Mouse (Mus musculus) lung, adult 18-20 months (tissue): ENCODE data around the gene Plscr1.

ENCODE experiments used
- DNase-seq, 2 experiments: peaks; one replicate each; pipeline ENCODE4 v3.0.0; 2022; ENCODE audit warnings: mixed read lengths in 2 of 2

Gene Plscr1

DNA sequence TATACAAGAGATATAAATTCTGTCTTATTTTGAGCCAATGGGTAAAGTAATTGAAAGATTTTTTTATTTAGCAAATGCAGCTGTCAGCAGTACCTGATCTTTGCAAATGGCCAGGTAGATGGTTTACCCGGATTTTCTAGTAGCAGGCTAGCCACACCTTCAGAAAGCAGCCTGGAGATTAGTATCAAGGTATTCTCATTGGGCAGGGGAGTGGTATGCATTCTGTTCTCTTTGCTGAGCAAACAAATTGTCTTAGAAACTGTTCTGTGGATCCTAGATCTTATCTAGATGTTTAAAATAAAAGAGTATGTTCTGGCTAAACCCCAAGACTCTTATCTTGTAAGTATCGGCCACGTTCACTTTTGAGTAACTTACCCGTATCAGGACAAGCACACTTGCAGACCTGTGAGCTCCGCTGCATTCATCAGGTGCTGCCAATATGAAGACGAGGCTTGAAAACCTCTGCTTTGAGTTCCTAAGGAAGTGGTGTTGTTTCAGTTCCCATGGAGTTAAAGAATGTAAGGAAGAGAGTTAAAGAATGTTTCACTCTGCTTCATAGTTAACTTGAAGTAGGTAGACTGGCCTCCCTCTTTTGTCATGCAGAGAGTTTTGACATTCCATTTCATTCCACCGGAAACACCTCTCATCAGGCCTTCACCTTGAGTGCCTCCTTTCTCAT is 11.1 kb downstream of the Plscr1 start:
- DNase-seq, result no peak

DNA sequence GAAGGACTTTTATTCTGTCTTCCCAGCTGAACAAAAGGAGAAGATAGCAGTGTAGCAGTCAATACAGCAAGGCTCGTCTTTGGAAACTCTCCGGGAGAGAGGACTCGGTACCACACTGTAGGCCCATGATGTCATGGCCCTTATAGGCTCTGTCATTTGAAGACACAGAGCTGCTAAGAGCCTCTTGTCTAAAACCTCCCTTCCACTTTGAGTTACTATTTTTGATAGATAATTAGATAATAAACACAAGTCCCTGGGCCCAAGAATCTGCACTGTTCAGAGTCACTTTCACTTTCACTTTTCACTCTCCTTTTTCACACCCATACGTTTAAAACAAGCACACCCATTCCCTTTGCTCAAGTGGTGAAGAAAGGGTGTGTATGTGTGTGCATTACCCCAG is 16.2 kb downstream of the Plscr1 start:
- DNase-seq, result no peak

DNA sequence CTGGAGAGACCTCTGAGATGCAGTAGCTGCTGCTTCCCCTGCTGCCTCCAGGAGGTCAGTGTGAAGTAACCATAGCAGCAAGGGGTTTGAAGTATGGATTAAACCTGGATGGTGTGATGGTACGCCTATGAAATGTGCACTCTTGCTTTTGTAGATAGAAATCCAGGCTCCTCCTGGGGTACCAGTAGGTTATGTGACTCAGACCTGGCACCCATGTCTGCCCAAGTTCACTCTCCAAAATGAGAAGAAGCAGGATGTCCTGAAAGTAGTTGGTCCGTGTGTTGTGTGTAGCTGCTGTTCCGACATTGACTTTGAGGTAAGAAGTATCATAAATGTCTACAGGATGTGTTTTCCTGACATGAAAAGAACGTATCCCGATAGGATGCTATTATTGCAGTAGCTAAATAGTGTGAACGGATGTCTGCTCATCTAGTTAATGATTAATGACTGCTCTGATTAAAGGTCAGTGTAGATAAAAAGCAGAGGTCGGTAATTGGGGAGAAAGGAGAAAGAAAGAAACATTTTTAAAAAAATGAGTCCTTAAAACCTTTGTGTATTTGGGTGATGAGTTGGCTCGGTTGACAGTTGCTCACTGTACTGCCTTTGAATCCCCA is 17.1 kb downstream of the Plscr1 start:
- DNase-seq, result no peak

DNA sequence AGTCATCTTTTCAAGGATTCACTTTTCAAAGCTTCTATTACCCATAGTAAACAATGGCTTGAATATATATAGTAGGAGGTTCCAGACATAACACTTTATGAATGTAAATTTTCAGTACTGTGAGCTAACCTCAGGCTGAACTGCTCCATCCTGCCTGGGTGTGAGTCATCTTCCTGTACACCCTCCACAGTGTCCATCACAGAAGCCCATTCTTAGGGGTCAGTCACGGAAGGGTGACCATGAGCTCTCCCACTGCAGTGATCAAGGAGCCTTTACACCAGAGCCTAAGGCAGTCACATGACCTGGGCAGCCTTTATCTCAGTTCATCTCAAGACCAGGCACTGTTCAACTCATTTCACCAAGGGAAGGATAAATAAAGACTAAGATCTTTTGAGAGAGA is 18.2 kb downstream of the Plscr1 start:
- no peak for DNase-seq

DNA sequence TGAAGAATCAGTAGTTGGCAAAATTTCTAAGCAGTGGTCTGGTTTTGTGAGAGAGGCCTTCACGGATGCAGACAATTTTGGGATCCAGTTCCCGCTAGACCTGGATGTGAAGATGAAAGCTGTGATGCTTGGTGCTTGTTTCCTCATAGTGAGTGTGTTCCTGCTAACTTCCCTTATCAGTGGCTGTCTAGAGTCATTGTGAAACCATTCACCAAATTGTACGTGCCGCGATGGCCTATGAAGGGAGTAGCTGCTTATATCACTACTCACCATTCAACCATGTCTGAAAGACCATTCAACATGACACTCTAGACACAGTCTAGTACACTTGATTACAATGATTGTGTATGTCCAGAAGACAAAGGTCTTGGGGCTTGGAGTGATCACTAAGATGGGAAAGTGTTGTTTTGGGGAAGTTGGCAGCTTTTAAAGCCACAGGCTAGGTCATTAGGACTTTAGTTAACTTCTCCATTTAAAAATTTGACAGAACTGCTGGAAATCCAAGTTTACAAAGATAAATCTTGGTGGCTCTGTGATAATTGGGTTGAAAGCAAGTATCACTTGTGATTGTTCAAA is 20.4 kb downstream of the Plscr1 start:
- DNase-seq, result no peak

DNA sequence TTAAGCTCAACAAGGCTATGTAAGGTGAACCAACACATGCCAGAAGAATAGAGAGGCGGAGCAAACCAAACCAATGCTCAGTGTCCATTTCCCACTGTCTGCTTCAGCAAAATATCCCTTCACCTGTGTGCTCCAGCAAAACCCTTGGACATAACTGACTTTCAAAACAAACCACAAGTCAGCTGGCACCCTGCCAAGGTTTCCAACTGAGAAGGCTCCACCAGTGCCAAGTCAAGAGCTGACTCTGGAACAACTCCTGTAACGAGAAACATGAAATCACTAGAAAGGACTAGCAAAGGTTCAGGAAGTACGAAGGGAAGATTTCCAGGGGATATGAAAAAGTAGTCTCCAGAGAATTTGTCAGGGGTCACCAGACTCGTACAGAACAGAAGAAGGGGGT is 21.4 kb downstream of the Plscr1 start:
- peak; percentile 82 to 86 for DNase-seq

DNA sequence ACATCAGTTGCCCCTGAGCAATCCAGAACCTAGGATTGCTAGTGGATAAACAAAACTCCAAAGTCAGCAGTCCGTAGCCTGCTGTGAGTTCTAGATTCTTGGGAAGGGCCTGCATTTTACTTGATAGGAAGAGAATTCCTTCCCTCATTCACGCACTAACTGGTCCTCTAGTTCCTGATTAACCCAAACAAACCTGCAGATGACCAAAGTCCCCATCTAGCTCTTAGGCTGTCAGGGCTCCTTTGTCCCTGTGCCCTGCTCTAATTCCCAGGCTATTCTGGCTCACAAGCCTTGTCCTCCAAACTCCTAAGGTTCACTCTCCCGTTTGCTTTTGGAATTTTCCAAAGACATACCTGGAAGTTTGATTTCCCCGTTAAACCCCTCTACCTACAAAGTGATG is 23.1 kb downstream of the Plscr1 start:
- no peak for DNase-seq

DNA sequence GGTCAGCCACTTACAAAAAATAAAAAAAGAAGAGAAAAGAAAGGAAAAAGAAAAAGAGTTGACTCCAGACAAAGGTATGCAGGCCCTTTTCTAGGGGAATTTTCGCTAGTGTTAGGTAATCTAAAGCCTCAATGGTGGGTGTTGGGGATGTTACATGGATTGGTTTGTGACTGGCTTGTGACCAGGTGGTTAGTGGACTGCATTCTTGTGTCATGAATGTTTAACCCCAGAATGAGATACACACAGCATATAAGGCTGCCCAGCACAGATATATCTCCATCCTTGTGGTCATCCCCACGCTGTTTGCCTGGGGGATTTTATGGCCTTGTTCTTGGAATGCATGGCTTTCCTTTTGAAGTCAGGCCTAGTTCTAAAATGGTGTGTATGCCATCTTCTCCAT is 23.7 kb downstream of the Plscr1 start:
- DNase-seq, result no peak

DNA sequence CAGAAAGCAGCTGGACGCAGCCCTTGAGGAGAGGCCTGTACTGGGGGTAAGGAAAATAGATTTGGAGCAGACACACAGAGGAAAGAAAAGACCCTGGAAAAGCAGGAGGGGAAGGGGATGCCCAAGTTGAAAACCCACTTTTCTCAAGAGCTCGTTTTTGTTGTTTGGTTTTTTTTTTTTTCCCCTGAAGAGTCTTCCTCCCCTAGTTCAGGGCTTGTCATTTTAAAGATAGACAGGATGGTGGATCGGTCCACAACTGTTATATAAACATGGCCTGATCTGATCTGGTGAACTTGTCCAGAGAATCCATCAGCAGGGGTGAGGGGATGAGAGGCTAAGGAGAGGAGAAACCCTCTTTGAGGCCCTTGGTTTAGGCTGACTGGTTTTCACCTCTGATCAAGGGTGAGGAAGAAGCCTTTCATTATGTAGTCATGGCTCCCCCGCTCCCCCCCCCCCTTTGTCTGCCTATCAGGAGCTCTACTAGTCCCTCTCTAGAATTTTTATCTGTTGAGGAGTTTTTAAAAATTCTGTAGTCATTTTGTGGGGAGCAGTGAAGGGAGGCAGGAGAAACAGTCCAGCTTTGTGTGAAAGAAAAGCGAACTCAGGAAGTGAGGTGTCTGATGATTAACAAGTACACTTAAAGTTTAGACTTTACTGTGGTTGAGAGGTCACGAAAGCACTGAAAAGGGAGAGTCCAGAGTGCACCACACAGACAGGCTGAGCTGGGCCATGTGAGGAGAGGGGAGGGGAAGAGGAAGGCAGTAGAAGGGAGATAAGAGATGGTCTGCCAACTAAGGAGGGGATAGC is 24.6 kb downstream of the Plscr1 start:
- no peak for DNase-seq

DNA sequence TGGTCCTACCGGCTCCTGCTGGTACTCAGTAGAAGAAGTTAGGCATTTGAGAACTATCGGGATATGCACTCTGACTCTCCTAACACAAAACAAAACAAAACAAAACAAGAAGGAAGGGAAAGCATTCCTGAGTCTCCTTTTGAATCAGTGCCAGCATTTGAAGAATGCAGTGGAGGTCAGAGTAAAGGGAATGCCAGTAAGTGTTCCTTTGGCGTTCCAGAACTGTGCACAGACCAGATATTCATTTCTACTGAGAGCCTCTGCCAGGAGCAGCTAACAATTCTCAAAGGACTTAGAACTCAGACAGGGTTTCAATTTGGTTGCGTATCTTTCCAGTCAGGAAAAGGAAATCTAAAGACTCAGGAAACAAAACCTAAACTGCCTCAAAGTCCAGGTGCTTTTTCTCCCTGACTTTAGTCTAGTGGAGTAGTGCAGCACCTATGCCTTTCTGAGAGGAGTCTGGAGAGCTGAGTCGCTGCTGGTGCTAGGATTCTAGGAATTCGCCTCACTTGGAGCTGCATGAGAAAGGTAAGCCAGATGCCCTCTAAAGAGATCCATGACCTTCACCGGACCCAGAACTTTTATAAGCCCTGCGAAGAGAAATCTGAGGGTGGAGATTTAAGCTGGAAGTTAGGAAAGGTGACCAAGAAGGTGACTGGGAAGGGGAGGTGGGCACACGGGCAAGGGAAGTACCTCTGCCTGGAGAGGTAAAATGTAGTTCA is 26.1 kb downstream of the Plscr1 start, which contains the start of gene Plscr2:
TSS of gene Plscr2 (plus strand) at position 117 of the 722 bp plus-strand sequence.
- peak in 1 of 2 experiments; percentile 69 for DNase-seq

DNA sequence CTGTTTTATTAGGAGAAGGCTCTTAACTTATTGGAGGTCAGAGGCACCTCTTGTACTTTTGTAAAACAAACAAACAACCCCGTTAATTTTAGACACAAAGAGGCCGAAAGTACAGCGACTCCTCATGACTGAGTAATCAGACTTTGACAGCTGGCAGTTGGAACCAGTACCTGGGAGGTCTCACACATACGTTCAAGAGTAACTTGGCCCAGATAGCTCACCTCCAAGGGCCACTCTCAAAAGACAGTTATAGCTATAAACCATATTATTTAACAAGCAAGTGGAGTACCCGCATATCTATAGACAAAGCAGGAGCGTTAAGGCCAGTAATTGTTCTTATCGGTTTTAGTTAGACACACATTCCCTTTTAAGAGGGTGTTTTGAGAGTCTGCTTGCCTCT is 26.8 kb downstream of the Plscr1 start:
- no peak for DNase-seq

DNA sequence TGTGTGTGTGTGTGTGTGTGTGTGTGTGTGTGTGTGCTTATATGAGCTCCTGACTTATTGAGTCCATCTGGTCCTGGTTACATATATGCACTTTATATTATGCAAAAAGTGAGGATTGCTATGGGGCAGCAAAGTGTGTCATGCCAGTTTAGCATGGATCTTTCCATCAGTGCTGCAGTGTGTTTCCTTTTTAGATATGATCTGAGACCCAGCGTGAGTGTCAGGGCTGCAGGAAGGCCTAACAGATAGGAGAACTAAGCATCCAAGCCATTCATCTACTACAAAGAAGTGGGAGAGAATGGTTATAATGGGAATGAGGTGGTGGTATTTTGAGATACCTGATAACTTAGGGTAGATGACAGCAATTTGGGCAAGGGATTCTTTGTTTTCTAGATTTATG is 30.5 kb downstream of the Plscr1 start:
- no peak for DNase-seq

DNA sequence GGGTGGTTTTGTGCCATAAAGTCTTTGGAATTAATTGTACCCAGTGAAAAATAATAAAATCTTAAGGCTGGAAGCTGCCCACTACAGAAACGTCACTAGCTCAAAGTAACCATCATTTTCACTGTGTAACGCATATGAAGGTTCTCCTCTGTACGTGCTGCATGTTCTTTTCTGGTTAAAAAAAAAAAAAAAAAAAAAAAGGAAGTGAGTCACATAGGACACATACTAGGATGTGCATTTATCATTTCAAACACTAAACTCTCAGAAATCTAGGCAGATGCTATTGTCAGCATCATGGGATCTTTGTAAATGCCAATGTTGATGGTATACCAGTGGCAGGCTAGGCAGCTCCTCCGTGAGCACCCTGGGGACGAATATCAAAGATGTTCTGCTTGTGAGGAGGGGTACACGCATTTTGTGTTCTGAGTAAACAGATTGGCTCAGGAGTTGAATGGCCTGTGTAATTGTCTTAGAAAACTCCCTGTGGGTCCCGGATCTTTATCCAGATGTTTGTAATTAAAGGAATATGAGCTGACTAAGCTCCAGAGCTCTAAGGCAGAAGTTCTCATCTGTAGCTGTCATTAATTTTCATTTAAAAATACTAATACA is 33.1 kb downstream of the Plscr1 start:
- no peak for DNase-seq

DNA sequence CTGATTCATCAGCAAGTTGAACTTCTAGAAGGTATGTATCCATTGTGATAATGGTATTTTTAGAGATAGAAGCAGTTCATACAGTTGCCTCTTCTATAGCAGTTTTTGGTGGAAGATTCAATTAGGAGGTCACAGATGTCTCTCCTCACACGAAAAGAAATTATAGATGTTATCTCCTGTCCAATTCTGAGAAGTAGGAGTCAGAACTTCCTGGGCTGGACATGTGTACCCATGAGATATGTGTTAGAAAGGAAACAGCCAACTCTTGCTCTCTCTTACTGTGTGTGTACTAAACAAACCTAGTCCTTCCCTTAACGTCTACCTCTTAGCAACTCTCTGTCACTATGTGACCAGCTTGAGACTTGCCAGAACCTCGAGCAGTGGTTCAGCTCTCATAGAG is 40.1 kb downstream of the Plscr1 start:
- no peak for DNase-seq

DNA sequence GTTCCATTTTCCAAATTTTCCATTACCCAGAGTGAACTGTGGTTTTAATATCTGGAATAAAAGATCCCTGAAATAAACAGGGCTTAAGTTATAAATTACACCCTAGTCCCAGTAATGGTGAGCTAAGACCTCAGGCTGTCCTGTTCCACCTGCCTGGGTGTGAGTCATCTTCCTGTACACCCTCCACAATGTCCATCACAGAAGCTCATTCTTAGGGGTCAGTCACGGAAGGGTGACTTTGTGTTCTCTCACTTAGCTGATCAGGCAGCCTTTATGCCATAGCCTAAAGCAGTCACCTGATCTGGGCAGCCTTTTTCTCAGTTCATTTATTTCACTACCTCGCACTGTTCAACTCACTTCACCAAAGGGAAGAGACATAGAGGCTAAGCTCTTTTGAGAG is 42.6 kb downstream of the Plscr1 start:
- no peak for DNase-seq

DNA sequence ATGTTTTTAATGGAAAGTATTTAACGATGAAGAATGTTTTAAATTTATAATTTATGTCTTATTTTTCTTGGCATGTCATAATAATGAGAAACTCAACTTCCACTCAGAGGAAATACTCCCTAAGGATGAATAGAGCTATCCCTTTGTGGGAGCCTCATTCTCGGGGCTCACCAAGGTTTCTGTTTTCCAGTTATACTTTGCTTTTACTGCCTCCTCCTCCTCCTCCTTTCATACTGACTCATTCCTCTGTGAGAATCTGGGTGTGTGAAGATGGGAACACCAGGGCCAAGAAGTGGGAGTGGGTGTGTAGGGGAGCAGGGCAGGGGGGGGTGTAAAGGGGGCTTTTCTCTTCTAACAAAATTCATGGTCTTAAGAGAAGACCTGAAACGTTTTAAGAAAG is 43.4 kb downstream of the Plscr1 start:
- no peak for DNase-seq

DNA sequence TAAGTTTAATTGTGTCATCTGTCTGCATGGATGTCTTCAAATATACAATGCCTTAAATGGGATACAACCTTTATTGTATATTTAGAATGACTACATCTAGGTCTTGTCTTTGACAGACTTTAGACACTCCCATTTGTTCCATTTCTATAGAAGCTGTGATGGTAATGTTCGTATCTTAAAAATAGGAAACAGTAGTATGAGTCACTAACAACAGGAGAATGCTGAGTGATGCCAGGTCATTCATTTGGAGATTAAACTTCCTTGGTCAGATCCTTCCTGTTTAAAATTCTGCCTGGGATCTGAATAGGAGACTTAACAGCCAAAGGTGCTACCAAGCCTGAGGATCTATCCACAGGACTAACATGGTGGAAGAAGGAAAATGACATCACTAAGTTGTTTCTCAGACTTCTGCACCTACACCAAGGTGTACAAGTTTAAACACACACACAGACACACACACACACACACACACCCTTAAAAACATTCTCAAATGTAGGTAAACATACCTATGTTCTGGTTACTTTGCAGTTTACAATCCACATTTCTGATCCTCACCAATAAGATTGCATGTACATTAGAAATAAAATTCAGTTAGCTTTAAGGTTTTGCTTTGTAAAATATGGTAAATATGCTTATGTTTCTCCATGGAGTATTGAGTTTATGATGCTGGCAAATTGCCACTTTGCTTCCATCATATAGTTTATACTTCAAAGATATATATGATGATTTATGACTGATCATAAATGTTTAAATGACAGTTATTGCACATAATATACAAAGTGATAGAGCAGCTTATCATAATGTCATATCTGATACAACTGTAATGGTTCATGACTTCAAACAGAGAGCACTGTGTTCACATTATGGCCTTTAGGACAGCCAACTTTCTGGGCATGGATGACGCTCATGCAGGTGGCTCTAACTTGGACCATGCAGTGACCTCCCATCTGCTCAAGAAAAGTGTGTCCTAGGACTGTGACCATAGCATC is 44.3 kb downstream of the Plscr1 start:
- DNase-seq, result no peak

DNA sequence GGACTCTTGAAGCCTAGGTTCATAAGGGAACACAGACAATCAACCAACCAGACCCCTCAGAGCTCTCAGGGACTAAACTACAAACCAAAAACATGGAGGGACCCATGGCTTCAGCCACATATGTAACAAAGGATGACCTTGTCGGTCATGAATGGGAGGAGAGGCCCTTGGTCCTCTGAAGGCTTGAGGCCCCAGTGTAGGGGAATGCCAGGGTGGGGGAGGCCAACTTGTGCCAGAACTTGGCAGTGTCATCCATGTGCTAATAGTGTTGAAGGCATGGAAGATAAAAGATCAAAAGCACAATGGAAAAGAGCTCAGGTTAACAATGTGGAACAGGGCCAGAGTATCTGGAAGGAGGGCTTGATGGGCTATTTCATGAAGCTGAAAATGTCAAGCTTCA is 48.7 kb downstream of the Plscr1 start:
- no peak for DNase-seq

DNA sequence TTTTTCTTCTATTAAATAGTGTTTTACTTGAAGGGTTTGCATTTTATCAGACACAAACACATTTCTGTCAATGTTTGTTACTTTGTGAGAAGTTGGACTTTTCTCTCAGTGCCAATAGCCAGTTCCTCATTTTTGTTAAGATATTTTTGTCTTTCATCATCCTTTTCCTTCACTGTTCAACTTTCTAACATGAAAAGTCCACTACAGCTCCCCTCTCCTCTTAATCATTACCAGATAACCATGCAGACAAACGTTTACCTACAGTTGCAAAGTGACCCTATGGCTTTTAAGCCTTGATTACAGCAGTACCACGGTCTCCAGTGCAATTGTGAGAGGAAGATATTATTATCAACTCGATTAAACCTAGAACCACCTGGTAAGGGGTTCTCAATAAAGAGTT is 51.7 kb downstream of the Plscr1 start:
- no peak for DNase-seq

DNA sequence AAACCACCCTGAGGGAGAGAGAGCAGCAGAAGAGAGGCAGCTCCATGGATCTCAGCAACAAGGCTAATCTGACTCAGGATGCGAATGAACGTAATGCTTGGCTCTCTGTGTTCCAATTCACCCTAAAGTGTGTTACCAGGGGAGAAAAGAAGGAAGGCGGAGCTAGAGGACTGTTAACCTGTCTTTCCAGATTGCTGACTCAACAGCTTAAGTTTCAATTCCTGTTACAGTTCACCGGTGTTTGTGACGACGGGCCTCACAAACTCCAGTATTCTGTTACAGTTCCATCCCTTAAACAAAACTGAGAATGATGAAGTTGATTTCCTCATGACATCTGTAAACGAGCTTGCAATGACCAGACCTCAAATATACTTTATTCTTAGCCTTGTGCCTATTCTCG is 55.5 kb downstream of the Plscr1 start:
- DNase-seq, result no peak

DNA sequence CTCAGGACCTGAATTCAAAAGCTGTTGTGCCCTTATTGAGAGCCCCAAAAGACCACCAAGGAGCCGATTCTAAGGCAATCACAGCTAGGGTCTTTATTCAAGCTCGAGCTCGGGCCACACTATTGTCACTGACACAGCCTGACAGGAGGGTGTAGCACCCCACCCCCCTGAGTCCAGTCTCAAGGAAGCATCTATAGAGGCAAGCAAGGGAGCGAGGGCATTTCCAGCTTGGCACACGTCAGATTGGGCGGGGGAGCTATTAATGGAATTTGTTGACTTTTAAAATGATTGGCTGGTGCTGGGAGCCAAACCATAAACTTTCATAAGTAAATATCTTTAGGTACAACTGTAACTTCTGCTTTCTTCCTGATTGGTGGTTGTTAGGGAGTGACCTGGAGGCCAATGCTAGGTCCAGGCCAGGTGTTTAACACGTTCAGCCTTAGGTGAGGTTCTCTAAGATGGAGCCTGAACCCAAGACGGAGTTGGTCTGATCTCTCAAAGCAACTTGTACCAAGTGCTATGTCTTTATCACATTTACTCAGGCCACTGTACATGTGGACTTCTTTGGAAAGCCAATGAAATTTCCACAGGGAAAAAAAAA is 56.2 kb downstream of the Plscr1 start:
- peak in 1 of 2 experiments; percentile 41 for DNase-seq
